Mouse (Mus musculus): ENCODE data around the gene Slc35c1. TPM values are rescaled to one million over a fixed set of nuclear protein-coding genes. Genes with fewer than 3 reads are reported as not detected.

Gene Slc35c1
- polyA plus RNA-seq, 1 experiment = 7.6 TPM

DNA sequence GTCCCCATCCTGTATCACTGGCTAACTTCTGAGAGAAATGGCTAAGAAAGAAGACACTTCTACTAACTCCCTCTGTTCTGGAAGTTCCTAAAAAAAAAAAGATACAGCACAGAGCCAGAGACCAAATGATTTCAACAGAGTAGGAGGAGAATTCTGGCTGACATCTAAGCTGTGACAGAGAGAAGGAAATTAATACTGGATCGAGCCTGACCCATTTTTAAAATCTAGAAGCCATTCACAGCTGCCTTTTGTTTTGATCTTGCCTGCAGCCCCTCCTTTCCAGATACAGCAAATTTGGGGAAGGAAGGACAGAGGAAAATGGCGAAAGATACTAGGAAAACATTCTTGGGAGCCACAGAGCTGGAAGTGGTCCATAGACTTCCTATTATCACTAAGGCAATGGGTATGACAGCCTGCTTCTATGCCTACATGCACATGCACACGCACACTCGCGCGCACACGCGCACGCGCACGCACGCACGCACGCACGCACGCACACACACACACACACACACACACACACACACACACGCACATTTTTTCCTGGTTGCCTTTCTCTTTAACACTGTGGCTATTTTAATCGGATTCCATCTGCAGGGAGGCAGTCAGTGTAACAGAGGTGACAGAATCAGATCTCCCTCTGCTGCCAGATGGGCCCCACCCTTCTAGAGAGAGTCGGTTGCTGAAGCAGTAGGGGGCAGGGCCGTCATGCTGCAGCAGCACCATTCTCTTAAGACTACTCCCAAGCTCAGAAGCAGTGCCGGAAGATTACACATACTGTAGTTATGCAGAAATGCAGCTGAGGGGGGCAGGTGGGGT lies 29.4 kb downstream of the Slc35c1 start:
- TF ChIP-seq EP300 (IDR thresholded peaks at IDR 0.05; ENCODE audit: insufficient read depth, low read depth, low read length) = 0 out of 2 replicates have a peak, but pooled peaks have one; percentile 60
- no peak for TF ChIP-seq POLR2A (IDR thresholded peaks at IDR 0.05; ENCODE audit: insufficient read depth, low read length)
- TF ChIP-seq CTCF (IDR thresholded peaks at IDR 0.05; ENCODE audit: low read depth, low read length) = no peak
- Histone ChIP-seq H3K27ac (ENCODE audit: insufficient read depth, low read length) (no peak overlapping the region), H3K36me3 (ENCODE audit: control insufficient read depth, insufficient read depth, low read length, poor library complexity, severe bottlenecking) (no peaks in the 10 kb centered on the region), H3K4me1 (ENCODE audit: control insufficient read depth, insufficient read depth, low read length) (peaks cover 10% of the 10 kb centered on the region), H3K9me3 (replicated peaks; ENCODE audit: control insufficient read depth, insufficient read depth, low read length, poor library complexity, severe bottlenecking) (no peaks in the 10 kb centered on the region), H3K4me3 (ENCODE audit: low read depth, low read length) (peak overlapping the region; percentile 29), H3K9ac (ENCODE audit: low read depth, poor library complexity, severe bottlenecking) (no peak overlapping the region), H3K27me3 (ENCODE audit: control insufficient read depth, insufficient read depth, low read length, poor library complexity, severe bottlenecking) (no peaks in the 10 kb centered on the region)

DNA sequence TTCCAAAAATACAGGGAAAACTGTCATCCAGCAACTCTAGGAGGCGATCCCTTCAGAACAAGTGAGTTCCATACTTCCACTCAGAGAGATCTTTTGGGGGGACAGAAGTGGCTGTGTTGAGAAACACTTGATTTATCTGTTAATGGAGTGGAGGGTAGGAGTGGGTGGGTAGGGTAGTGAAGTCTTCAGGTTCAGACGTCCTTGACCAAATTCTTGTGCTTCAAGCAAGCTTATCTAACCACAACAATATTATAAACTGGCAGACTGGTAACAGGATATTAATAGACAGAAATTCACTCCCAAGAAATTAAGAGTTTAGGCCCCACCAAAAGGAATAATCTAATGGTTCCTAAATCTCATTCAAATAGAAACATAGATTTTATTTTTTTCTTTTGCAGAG lies 30.2 kb downstream of the Slc35c1 start:
- Histone ChIP-seq H3K9ac (ENCODE audit: low read depth, poor library complexity, severe bottlenecking) (no peak overlapping the region), H3K4me3 (ENCODE audit: low read depth, low read length) (no peak overlapping the region), H3K4me1 (ENCODE audit: control insufficient read depth, insufficient read depth, low read length) (peaks cover 12% of the 10 kb centered on the region), H3K27me3 (ENCODE audit: control insufficient read depth, insufficient read depth, low read length, poor library complexity, severe bottlenecking) (no peaks in the 10 kb centered on the region), H3K9me3 (replicated peaks; ENCODE audit: control insufficient read depth, insufficient read depth, low read length, poor library complexity, severe bottlenecking) (no peaks in the 10 kb centered on the region), H3K27ac (ENCODE audit: insufficient read depth, low read length) (no peak overlapping the region), H3K36me3 (ENCODE audit: control insufficient read depth, insufficient read depth, low read length, poor library complexity, severe bottlenecking) (no peaks in the 10 kb centered on the region)
- TF ChIP-seq CTCF (IDR thresholded peaks at IDR 0.05; ENCODE audit: low read depth, low read length) (no peak), POLR2A (IDR thresholded peaks at IDR 0.05; ENCODE audit: insufficient read depth, low read length) (no peak), EP300 (IDR thresholded peaks at IDR 0.05; ENCODE audit: insufficient read depth, low read depth, low read length) (no peak)

DNA sequence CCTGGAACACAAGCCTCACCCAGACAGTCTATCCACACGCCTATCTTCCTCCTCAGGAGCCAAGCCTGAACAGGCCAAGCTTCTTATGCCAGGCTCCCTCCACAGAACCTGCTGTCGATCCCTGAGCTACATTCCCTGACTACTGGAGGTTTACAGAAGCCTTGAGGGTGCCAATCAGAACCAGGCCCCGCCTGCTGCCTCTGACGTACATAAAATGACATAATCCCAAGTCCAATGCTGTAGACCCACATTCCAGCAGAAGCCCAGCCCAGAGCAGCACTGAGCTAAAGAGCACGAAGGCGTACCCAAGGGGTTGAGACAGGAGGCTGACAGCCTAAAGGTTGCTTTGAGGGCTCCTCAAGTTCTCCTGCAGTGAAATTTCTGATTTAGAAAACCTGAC lies 32.5 kb downstream of the Slc35c1 start:
- Histone ChIP-seq H3K9me3 (replicated peaks; ENCODE audit: control insufficient read depth, insufficient read depth, low read length, poor library complexity, severe bottlenecking) (no peaks in the 10 kb centered on the region), H3K4me1 (ENCODE audit: control insufficient read depth, insufficient read depth, low read length) (peaks cover 12% of the 10 kb centered on the region), H3K36me3 (ENCODE audit: control insufficient read depth, insufficient read depth, low read length, poor library complexity, severe bottlenecking) (no peaks in the 10 kb centered on the region), H3K27me3 (ENCODE audit: control insufficient read depth, insufficient read depth, low read length, poor library complexity, severe bottlenecking) (no peaks in the 10 kb centered on the region), H3K4me3 (ENCODE audit: low read depth, low read length) (no peak overlapping the region), H3K27ac (ENCODE audit: insufficient read depth, low read length) (no peak overlapping the region), H3K9ac (ENCODE audit: low read depth, poor library complexity, severe bottlenecking) (no peak overlapping the region)
- TF ChIP-seq POLR2A (IDR thresholded peaks at IDR 0.05; ENCODE audit: insufficient read depth, low read length) = no peak
- TF ChIP-seq CTCF (IDR thresholded peaks at IDR 0.05; ENCODE audit: low read depth, low read length) = no peak
- TF ChIP-seq EP300 (IDR thresholded peaks at IDR 0.05; ENCODE audit: insufficient read depth, low read depth, low read length) = no peak

DNA sequence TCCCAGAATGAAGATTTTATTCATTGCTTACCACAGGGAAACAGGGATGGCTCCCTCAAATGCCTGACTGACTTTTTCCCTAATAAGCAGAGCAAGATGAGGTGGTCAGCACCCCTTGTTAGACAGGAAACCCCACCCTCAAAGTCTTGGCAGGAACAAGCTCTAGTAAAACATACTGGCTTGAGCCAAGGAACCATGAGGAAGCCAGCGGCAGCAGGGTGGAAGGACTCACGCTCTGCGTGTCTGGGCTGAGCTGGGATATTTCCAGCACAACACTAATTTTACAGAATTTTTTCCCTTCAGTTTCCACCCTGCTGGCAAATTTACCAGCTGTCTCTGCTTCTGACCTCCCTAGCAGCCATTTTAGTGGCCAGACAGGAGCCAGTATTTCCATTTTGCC lies 33.9 kb downstream of the Slc35c1 start:
- H3K9ac ChIP-seq (ENCODE audit: low read depth, poor library complexity, severe bottlenecking) = no peak overlapping the region
- H3K27me3 ChIP-seq (ENCODE audit: control insufficient read depth, insufficient read depth, low read length, poor library complexity, severe bottlenecking) = no peaks in the 10 kb centered on the region
- no peak overlapping the region for H3K4me3 ChIP-seq (ENCODE audit: low read depth, low read length)
- no peaks in the 10 kb centered on the region for H3K9me3 ChIP-seq (replicated peaks; ENCODE audit: control insufficient read depth, insufficient read depth, low read length, poor library complexity, severe bottlenecking)
- no peak overlapping the region for H3K27ac ChIP-seq (ENCODE audit: insufficient read depth, low read length)
- no peaks in the 10 kb centered on the region for H3K36me3 ChIP-seq (ENCODE audit: control insufficient read depth, insufficient read depth, low read length, poor library complexity, severe bottlenecking)
- no peak for TF ChIP-seq EP300 (IDR thresholded peaks at IDR 0.05; ENCODE audit: insufficient read depth, low read depth, low read length)
- TF ChIP-seq CTCF (IDR thresholded peaks at IDR 0.05; ENCODE audit: low read depth, low read length) = no peak
- H3K4me1 ChIP-seq (ENCODE audit: control insufficient read depth, insufficient read depth, low read length) = peaks cover 11% of the 10 kb centered on the region

DNA sequence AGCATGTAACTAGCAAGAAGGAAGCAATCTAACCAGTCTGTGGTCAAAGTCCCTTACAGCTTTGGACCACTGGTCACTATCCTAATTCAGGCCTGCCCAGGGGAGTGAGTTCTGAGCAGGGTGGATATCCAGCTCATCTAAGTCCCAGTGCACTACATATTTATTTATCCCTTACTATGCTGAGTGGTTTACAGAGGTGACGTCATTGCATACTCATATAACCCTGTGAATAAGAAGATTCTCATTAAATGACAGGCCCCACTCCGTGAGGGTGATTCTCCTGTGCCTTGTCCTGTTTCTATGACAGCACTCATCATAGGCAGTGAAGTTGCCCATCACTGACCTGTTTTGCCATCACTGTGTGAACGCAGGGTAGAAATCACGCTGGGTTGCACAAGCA lies 35.0 kb downstream of the Slc35c1 start:
- H3K4me1 ChIP-seq (ENCODE audit: control insufficient read depth, insufficient read depth, low read length) = peaks cover 11% of the 10 kb centered on the region
- TF ChIP-seq CTCF (IDR thresholded peaks at IDR 0.05; ENCODE audit: low read depth, low read length) (no peak), POLR2A (IDR thresholded peaks at IDR 0.05; ENCODE audit: insufficient read depth, low read length) (no peak), EP300 (IDR thresholded peaks at IDR 0.05; ENCODE audit: insufficient read depth, low read depth, low read length) (no peak)

More for the DNA sequence above, 35.0 kb downstream of the Slc35c1 start:
- Histone ChIP-seq H3K27me3 (ENCODE audit: control insufficient read depth, insufficient read depth, low read length, poor library complexity, severe bottlenecking) (no peaks in the 10 kb centered on the region), H3K9me3 (replicated peaks; ENCODE audit: control insufficient read depth, insufficient read depth, low read length, poor library complexity, severe bottlenecking) (no peaks in the 10 kb centered on the region), H3K9ac (ENCODE audit: low read depth, poor library complexity, severe bottlenecking) (no peak overlapping the region), H3K36me3 (ENCODE audit: control insufficient read depth, insufficient read depth, low read length, poor library complexity, severe bottlenecking) (no peaks in the 10 kb centered on the region), H3K27ac (ENCODE audit: insufficient read depth, low read length) (peak overlapping the region; percentile 70), H3K4me3 (ENCODE audit: low read depth, low read length) (no peak overlapping the region)
